Mouse (Mus musculus) heart, embryonic 11.5 days (tissue): ENCODE data around the gene Hnrnpl. TPM values are rescaled to one million over a fixed set of nuclear protein-coding genes. Genes with fewer than 3 reads are reported as not detected.
A peak's percentile ranks its signal among the peaks of the same experiment; 100 is the strongest.

ENCODE experiments used
- ATAC-seq: fragments of 200-750 bp; cut with Nextera tagmentation; replicated peaks from 2 replicates; pipeline ENCODE4 v1.8.0; 2017; ENCODE audit warnings: moderate library complexity; ENCODE audit not compliant: insufficient number of reproducible peaks, low FRiP score, low TSS enrichment
- H3K27ac ChIP-seq: fragments of 300-500 bp; sonication (generic); 2 replicates; pipeline ENCODE4 v1.5.1; 2014; ENCODE audit warnings: mild to moderate bottlenecking, low read depth, low read length
- H3K27me3 ChIP-seq: fragments of 300-500 bp; sonication (generic); 2 replicates; pipeline ENCODE4 v1.6.1; 2014; ENCODE audit warnings: mild to moderate bottlenecking, low read length, mixed read lengths; ENCODE audit not compliant: control insufficient read depth, insufficient read depth
- H3K36me3 ChIP-seq: fragments of 300-500 bp; sonication (generic); 2 replicates; pipeline ENCODE4 v1.6.1; 2014; ENCODE audit warnings: mild to moderate bottlenecking, low read length, moderate library complexity, mixed read lengths; ENCODE audit not compliant: control insufficient read depth, insufficient read depth
- H3K4me1 ChIP-seq: fragments of 300-500 bp; sonication (generic); 2 replicates; pipeline ENCODE4 v1.6.1; 2014; ENCODE audit warnings: low read length; ENCODE audit not compliant: control insufficient read depth, insufficient read depth
- H3K4me2 ChIP-seq: fragments of 300-500 bp; sonication (generic); 2 replicates; pipeline ENCODE4 v1.6.1; 2014; ENCODE audit warnings: mild to moderate bottlenecking, moderate library complexity
- H3K4me3 ChIP-seq: fragments of 300-500 bp; sonication (generic); 2 replicates; pipeline ENCODE4 v1.5.1; 2014; ENCODE audit warnings: low read depth, low read length
- H3K9ac ChIP-seq: fragments of 300-500 bp; sonication (generic); 2 replicates; pipeline ENCODE4 v1.6.1; 2014; ENCODE audit warnings: mild to moderate bottlenecking, low read depth, low read length, moderate library complexity
- H3K9me3 ChIP-seq: fragments of 300-500 bp; sonication (generic); replicated peaks from 2 replicates; pipeline ENCODE4 v1.6.1; 2016; ENCODE audit warnings: low read length; ENCODE audit not compliant: control insufficient read depth
- WGBS: fragments of 180-500 bp; shearing (Covaris S2); extraction: QIAGEN DNeasy Blood & Tissue Kit; methylation state at CpG from one replicate; pipeline ENCODE4 v1.1.7; 2014; ENCODE audit not compliant: insufficient replicate concordance; 5-methylcytosine and 5-hydroxymethylcytosine counted together
- polyA plus RNA-seq: library from polyadenylated mRNA; unstranded; fragments of >200 nt; fragmentation: Nextera tagmentation; extraction: Ambion mirVana; gene quantifications from 2 replicates; pipeline ENCODE4 v1.2.1, GENCODE M21; 2014

The Hnrnpl gene
- polyA plus RNA-seq, 1 experiment from 2014 or later = 210 TPM

- Histone ChIP-seq H3K27me3 (no peaks in the 10 kb centered on the region), H3K4me1 (peaks cover 10% of the 10 kb centered on the region), H3K4me3 (peak overlapping the region; percentile 45), H3K36me3 (peaks cover 25% of the 10 kb centered on the region), H3K9ac (peak overlapping the region; percentile 71), H3K9me3 (no peaks in the 10 kb centered on the region), H3K4me2 (peak overlapping the region; percentile 65), H3K27ac (peak overlapping the region; percentile 88)
- 45% methylated on average over 11 of the region's 11 CpGs for WGBS
- ATAC-seq = no peak
Measured at GRCm38 (mm10) chr7:28825686-28826401, 17.5 kb downstream of the Hnrnpl start.

- Histone ChIP-seq H3K4me3 (no peak overlapping the region), H3K36me3 (peaks cover 19% of the 10 kb centered on the region), H3K27ac (peak overlapping the region; percentile 88; the same call in 1 of the 2 replicates), H3K9me3 (no peaks in the 10 kb centered on the region), H3K27me3 (no peaks in the 10 kb centered on the region), H3K4me2 (no peak overlapping the region; the same call in 1 of the 2 replicates), H3K9ac (no peak overlapping the region), H3K4me1 (peaks cover 15% of the 10 kb centered on the region)
- 91% methylated on average over 7 of the region's 7 CpGs for WGBS
- no peak for ATAC-seq
Measured at GRCm38 (mm10) chr7:28826402-28826772, 18.0 kb downstream of the Hnrnpl start.

GRCm38 (mm10) chr7:28827338-28827737 is 19.0 kb downstream of the Hnrnpl start:
- Histone ChIP-seq H3K4me1 (peaks cover 17% of the 10 kb centered on the region), H3K4me2 (no peak overlapping the region), H3K9ac (no peak overlapping the region), H3K4me3 (no peak overlapping the region), H3K36me3 (peaks cover 11% of the 10 kb centered on the region), H3K27me3 (no peaks in the 10 kb centered on the region), H3K27ac (no peak overlapping the region), H3K9me3 (no peaks in the 10 kb centered on the region)
- ATAC-seq = no peak
- WGBS = 60% methylated on average over 3 of the region's 3 CpGs

- Histone ChIP-seq H3K9me3 (no peaks in the 10 kb centered on the region), H3K4me3 (no peak overlapping the region), H3K27me3 (no peaks in the 10 kb centered on the region), H3K4me2 (no peak overlapping the region), H3K27ac (no peak overlapping the region), H3K36me3 (peaks cover 6% of the 10 kb centered on the region), H3K9ac (no peak overlapping the region), H3K4me1 (peaks cover 15% of the 10 kb centered on the region)
- 91% methylated on average over 8 of the region's 8 CpGs for WGBS
- no peak for ATAC-seq
Measured at GRCm38 (mm10) chr7:28829821-28830220, 21.5 kb downstream of the Hnrnpl start.

GRCm38 (mm10) chr7:28830981-28831380 is 22.6 kb downstream of the Hnrnpl start:
- Histone ChIP-seq H3K4me2 (no peak overlapping the region), H3K27ac (no peak overlapping the region), H3K36me3 (peaks cover 6% of the 10 kb centered on the region), H3K9me3 (no peaks in the 10 kb centered on the region), H3K9ac (0 out of 2 replicates have a peak overlapping the region, but pooled peaks have one; percentile 1), H3K4me1 (peaks cover 9% of the 10 kb centered on the region), H3K4me3 (no peak overlapping the region), H3K27me3 (no peaks in the 10 kb centered on the region)
- ATAC-seq = no peak
- WGBS = 57% methylated on average over 5 of the region's 5 CpGs

- WGBS = 79% methylated on average over 17 of the region's 17 CpGs
- H3K4me2 ChIP-seq = no peak overlapping the region
- peaks cover 8% of the 10 kb centered on the region for H3K4me1 ChIP-seq
- H3K27me3 ChIP-seq = no peaks in the 10 kb centered on the region
- 0 out of 2 replicates have a peak overlapping the region, but pooled peaks have one; percentile 1 for H3K9ac ChIP-seq
- H3K4me3 ChIP-seq = no peak overlapping the region
- H3K27ac ChIP-seq = no peak overlapping the region
- peaks cover 6% of the 10 kb centered on the region for H3K36me3 ChIP-seq
- no peaks in the 10 kb centered on the region for H3K9me3 ChIP-seq
- ATAC-seq = no peak
Measured at GRCm38 (mm10) chr7:28831411-28832125, 23.2 kb downstream of the Hnrnpl start.

- no peaks in the 10 kb centered on the region for H3K9me3 ChIP-seq
- peaks cover 8% of the 10 kb centered on the region for H3K4me1 ChIP-seq
- no peak overlapping the region for H3K27ac ChIP-seq
- H3K9ac ChIP-seq = no peak overlapping the region
- H3K4me3 ChIP-seq = no peak overlapping the region
- ATAC-seq = no peak
- no peaks in the 10 kb centered on the region for H3K27me3 ChIP-seq
- no peak overlapping the region for H3K4me2 ChIP-seq
- peaks cover 6% of the 10 kb centered on the region for H3K36me3 ChIP-seq
- 73% methylated on average over 6 of the region's 6 CpGs for WGBS
Measured at GRCm38 (mm10) chr7:28832137-28832536, 23.8 kb downstream of the Hnrnpl start.

GRCm38 (mm10) chr7:28833723-28834347 is 25.5 kb downstream of the Hnrnpl start, which contains the start of gene Lgals4:
Gene Lgals4, plus strand, starts transcription at chr7:28833854.
- Histone ChIP-seq H3K27ac (no peak within 1 kb of the TSS), H3K9ac (no peak within 1 kb of the TSS), H3K9me3 (no peaks in the 10 kb centered on the region), H3K36me3 (peaks cover 6% of the 10 kb centered on the region), H3K4me2 (no peak within 1 kb of the TSS), H3K4me3 (no peak within 1 kb of the TSS), H3K27me3 (no peaks in the 10 kb centered on the region), H3K4me1 (peaks cover 8% of the 10 kb centered on the region)
- WGBS = 81% methylated on average over 6 of the region's 6 CpGs
- ATAC-seq = no peak
